Mouse (Mus musculus) midbrain, embryonic 11.5 days (tissue): Measurements from ENCODE around the gene Prok2. TPM values are rescaled to one million over a fixed set of nuclear protein-coding genes. Genes with fewer than 3 reads are reported as not detected.

ENCODE experiments used
- ATAC-seq: fragments of 200-750 bp; cut with Nextera tagmentation; 2 replicates; pipeline ENCODE4 v1.8.0; 2017; ENCODE audit warnings: moderate TSS enrichment, moderate library complexity; ENCODE audit not compliant: low FRiP score
- DNase-seq: peaks from one replicate; pipeline ENCODE4 v3.0.0; 2015; ENCODE audit warnings: low spot score; ENCODE audit errors: missing footprints
- H3K27ac ChIP-seq: fragments of 300-500 bp; sonication (generic); 2 replicates; pipeline ENCODE4 v1.5.1; 2014; ENCODE audit warnings: low read depth, low read length
- H3K27me3 ChIP-seq: fragments of 300-500 bp; sonication (generic); 2 replicates; pipeline ENCODE4 v1.6.1; 2014; ENCODE audit warnings: mild to moderate bottlenecking, low read length, moderate library complexity, mixed read lengths; ENCODE audit not compliant: control insufficient read depth, insufficient read depth
- H3K36me3 ChIP-seq: fragments of 300-500 bp; sonication (generic); 2 replicates; pipeline ENCODE4 v1.6.1; 2014; ENCODE audit warnings: mild to moderate bottlenecking, low read length, moderate library complexity, mixed read lengths; ENCODE audit not compliant: control insufficient read depth, insufficient read depth
- H3K4me1 ChIP-seq: fragments of 300-500 bp; sonication (generic); 2 replicates; pipeline ENCODE4 v1.6.1; 2014; ENCODE audit warnings: low read length; ENCODE audit not compliant: control insufficient read depth, insufficient read depth
- H3K4me2 ChIP-seq: fragments of 300-500 bp; sonication (generic); 2 replicates; pipeline ENCODE4 v1.6.1; 2014; ENCODE audit warnings: mild to moderate bottlenecking, moderate library complexity
- H3K4me3 ChIP-seq: fragments of 300-500 bp; sonication (generic); 2 replicates; pipeline ENCODE4 v1.5.1; 2014; ENCODE audit warnings: low read depth, low read length
- H3K9ac ChIP-seq: fragments of 300-500 bp; sonication (generic); 2 replicates; pipeline ENCODE4 v1.6.1; 2014; ENCODE audit warnings: low read length
- H3K9me3 ChIP-seq: fragments of 300-500 bp; sonication (generic); 2 replicates; pipeline ENCODE4 v1.6.1; 2016; ENCODE audit warnings: low read length; ENCODE audit not compliant: control insufficient read depth
- WGBS: fragments of 180-500 bp; shearing (Covaris S2); extraction: QIAGEN DNeasy Blood & Tissue Kit; methylation state at CpG from one replicate; pipeline ENCODE4 v1.1.7; 2014; 5-methylcytosine and 5-hydroxymethylcytosine counted together
- polyA plus RNA-seq: library from polyadenylated mRNA; unstranded; fragments of >200 nt; fragmentation: Nextera tagmentation; extraction: Ambion mirVana; gene quantifications from 2 replicates; pipeline ENCODE4 v1.2.1, GENCODE M21; 2014

Gene Prok2
- polyA plus RNA-seq, 1 experiment from 2014 or later = not detected

DNA sequence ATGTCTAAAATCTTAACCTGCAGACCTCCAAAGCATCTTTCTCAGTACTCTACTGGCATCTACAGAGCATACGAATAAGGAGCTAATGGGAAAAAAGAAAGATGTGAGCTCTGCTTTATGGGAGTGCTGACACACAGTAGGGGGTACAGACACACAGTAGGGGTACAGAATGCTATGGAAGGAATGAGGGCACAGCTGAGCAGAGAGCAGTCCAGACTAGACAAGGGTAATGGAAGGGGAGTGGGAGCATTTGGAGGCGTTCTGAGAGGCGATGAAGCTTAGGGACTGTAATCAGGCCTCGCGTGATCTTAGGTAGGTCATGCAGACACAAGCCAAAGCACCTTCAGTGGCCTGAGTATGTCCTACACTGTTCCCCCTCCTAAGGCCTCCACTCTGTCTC is 42.2 kb downstream of the Prok2 start:
- H3K27ac ChIP-seq = no peak overlapping the region
- no peak overlapping the region for H3K4me3 ChIP-seq
- H3K27me3 ChIP-seq = no peaks in the 10 kb centered on the region
- WGBS = 80% methylated on average over 5 of the region's 5 CpGs
- H3K9ac ChIP-seq = no peak overlapping the region
- H3K36me3 ChIP-seq = no peaks in the 10 kb centered on the region
- no peaks in the 10 kb centered on the region for H3K9me3 ChIP-seq
- no peaks in the 10 kb centered on the region for H3K4me1 ChIP-seq
- H3K4me2 ChIP-seq = no peak overlapping the region
- DNase-seq = no peak
- no peak for ATAC-seq

GRCm38 (mm10) chr6:99678108-99678507 is 48.1 kb downstream of the Prok2 start:
- Histone ChIP-seq H3K4me2 (no peak overlapping the region), H3K9ac (no peak overlapping the region), H3K27me3 (no peaks in the 10 kb centered on the region), H3K4me3 (no peak overlapping the region), H3K4me1 (no peaks in the 10 kb centered on the region), H3K36me3 (no peaks in the 10 kb centered on the region), H3K9me3 (no peaks in the 10 kb centered on the region), H3K27ac (no peak overlapping the region)
- no peak for DNase-seq
- WGBS = 76% methylated on average over 11 of the region's 11 CpGs
- no peak for ATAC-seq

- H3K4me3 ChIP-seq = no peak overlapping the region
- DNase-seq = no peak
- H3K9me3 ChIP-seq = no peaks in the 10 kb centered on the region
- no peaks in the 10 kb centered on the region for H3K27me3 ChIP-seq
- no peak for ATAC-seq
- no peak overlapping the region for H3K4me2 ChIP-seq
- WGBS = 91% methylated on average over 8 of the region's 8 CpGs
- no peak overlapping the region for H3K27ac ChIP-seq
- H3K4me1 ChIP-seq = no peaks in the 10 kb centered on the region
- H3K36me3 ChIP-seq = no peaks in the 10 kb centered on the region
- H3K9ac ChIP-seq = no peak overlapping the region
Observed at GRCm38 (mm10) chr6:99677325-99677724, 48.9 kb downstream of the Prok2 start.

DNA sequence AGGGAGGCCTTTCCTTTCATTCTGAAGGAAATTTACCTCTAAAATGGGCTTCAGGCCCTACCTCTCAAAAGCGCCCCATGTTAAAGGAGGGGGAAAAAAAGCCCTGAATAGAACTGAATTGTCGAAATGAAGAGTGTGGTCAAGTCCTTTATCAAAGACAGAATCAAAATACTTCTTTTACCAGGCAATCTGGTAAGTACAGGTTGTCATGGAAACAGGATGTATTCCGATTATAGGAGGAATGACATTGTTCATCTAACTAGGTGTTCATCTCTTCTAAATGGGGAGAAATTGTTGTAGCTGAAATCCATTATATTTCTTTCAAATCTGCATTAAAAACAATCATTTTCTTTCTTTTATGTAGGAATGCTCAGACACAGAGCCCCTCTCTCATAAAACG is 51.7 kb downstream of the Prok2 start:
- 80% methylated on average over 4 of the region's 4 CpGs for WGBS
- no peak for DNase-seq
- Histone ChIP-seq H3K4me1 (peaks cover 12% of the 10 kb centered on the region), H3K27ac (no peak overlapping the region), H3K36me3 (no peaks in the 10 kb centered on the region), H3K9ac (no peak overlapping the region), H3K27me3 (no peaks in the 10 kb centered on the region), H3K4me2 (no peak overlapping the region), H3K9me3 (no peaks in the 10 kb centered on the region), H3K4me3 (no peak overlapping the region)
- ATAC-seq = no peak

DNA sequence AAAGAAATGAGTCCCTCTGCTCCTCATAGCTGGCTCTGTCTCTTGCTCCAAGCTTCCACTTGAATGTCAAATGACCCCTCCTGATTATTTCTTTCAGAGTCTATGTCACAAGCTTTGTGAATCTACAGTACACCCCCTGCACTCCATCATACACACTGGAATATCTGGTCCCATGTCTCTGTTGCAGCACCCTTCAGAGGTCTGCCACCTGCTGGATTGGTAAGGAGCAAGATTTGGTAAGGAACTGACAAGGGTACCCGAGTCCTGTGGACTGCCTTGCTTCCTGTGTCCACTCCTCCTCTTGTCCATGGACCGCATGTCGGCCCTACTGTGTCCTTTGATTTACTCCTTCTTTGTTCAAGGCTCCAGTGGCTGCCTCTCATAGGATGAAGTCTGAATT is 54.4 kb downstream of the Prok2 start:
- Histone ChIP-seq H3K4me2 (no peak overlapping the region), H3K4me3 (no peak overlapping the region), H3K27me3 (peaks cover 9% of the 10 kb centered on the region), H3K9me3 (no peaks in the 10 kb centered on the region), H3K36me3 (no peaks in the 10 kb centered on the region), H3K9ac (no peak overlapping the region), H3K4me1 (peaks cover 20% of the 10 kb centered on the region), H3K27ac (no peak overlapping the region)
- no peak for ATAC-seq
- 63% methylated on average over 3 of the region's 3 CpGs for WGBS
- no peak for DNase-seq

GRCm38 (mm10) chr6:99670481-99671119 is 55.6 kb downstream of the Prok2 start:
- WGBS = 67% methylated on average over 7 of the region's 7 CpGs
- Histone ChIP-seq H3K9me3 (no peaks in the 10 kb centered on the region), H3K4me3 (no peak overlapping the region), H3K4me2 (no peak overlapping the region), H3K4me1 (peaks cover 20% of the 10 kb centered on the region), H3K27me3 (peaks cover 11% of the 10 kb centered on the region), H3K9ac (no peak overlapping the region), H3K36me3 (no peaks in the 10 kb centered on the region), H3K27ac (no peak overlapping the region)
- ATAC-seq (peak; percentile 36; the same call in 1 of the 2 replicates), DNase-seq (peak; percentile 90)

DNA sequence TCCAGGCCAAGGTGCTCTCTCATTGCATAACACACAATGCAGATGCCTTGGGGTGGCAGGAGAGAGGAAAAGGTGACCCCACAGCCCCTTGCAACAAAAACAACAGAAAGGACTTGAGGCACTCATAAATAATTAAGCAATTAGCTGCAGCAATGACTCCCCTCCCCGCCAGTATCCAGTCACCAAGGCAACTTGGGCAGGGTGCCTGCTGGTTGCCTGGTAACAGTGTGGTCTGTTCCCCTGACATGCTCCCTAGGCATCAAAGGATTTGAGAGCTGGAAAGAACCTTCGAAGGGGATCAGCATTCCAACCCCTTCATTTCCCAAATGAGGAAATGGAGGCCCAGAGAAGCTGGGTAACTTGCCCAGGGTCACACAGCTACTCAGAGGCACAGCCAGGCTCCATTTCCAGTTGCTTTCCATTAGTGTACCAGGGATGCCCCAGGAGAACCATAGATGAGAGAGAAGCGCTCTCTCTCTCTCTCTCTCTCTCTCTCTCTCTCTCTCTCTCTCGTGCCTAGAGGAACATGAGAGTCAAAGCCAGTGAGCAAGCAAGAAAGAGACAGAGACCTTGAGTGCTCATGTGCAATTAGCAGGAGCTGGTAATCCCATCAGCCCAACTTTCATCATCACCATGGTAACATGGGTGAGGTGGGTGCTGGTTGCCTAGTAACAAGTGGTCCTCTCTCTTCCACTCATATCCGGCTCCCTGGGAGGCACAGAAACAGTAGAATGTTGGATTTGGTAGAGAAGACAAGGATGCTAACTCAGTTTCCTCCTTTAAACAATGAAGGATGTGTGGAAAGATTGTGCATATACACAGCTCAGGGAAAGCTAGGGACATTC is 56.5 kb downstream of the Prok2 start:
- no peak overlapping the region for H3K9ac ChIP-seq
- H3K4me3 ChIP-seq = no peak overlapping the region
- H3K36me3 ChIP-seq = no peaks in the 10 kb centered on the region
- peak; percentile 89 for DNase-seq
- 28% methylated on average over 5 of the region's 5 CpGs for WGBS
- peak overlapping the region; percentile 14; the same call in 1 of the 2 replicates for H3K27ac ChIP-seq
- peak; percentile 64 for ATAC-seq
- H3K4me2 ChIP-seq = peak overlapping the region; percentile 7; the same call in 1 of the 2 replicates
- peaks cover 20% of the 10 kb centered on the region for H3K4me1 ChIP-seq
- H3K27me3 ChIP-seq = peaks cover 11% of the 10 kb centered on the region
- H3K9me3 ChIP-seq = no peaks in the 10 kb centered on the region

DNA sequence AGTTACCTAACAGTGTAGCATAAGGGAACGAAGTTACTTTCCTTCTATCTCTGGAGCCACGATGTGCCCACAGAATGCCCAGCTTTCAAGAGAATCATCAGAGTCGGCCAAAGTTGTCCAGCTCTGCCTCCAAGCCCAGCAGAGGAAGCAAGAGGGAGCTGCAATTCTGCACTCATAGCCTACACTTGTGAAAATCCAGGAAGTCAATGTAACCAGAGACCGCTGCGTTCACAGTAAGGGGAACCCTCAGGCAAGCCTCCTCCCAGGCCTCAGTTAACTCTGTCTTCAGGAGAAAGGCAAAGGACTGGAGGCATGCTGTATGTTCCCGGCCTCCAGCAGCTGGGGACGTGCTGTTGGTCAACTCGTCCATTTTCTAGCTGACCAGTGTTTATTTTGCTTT is 58.9 kb downstream of the Prok2 start:
- H3K4me2 ChIP-seq = peak overlapping the region; percentile 96
- 57% methylated on average over 8 of the region's 8 CpGs for WGBS
- no peak for ATAC-seq
- no peaks in the 10 kb centered on the region for H3K9me3 ChIP-seq
- peaks cover 20% of the 10 kb centered on the region for H3K4me1 ChIP-seq
- no peak for DNase-seq
- peak overlapping the region; percentile 91 for H3K9ac ChIP-seq
- peak overlapping the region; percentile 71 for H3K27ac ChIP-seq
- H3K27me3 ChIP-seq = peaks cover 11% of the 10 kb centered on the region
- H3K4me3 ChIP-seq = peak overlapping the region; percentile 85; the same call in 1 of the 2 replicates
- H3K36me3 ChIP-seq = no peaks in the 10 kb centered on the region
